Mouse (Mus musculus): ENCODE data around the gene Slc50a1.

The Slc50a1 gene

DNA sequence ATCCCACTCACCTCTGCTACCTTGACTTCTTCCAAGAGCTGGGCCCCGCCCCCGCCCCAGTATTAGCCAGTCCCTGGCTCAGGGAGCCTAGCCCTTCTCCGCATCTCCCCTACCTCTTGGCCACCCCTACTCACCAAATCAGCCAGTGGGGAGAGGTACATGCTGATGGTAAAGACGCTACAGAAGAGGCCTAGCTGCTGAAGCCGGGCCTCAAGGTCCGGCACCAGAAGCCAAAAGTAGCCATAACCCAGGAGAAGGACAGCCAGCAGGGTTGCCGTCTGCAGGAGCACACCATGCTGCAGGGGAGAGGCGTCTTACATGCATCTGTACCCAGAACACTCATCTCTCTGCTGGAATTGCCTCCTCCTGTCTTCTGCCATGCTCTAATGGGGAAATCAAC, 1.5 kb downstream of the Slc50a1 start:
- no peak for DNase-seq (ENCODE audit: low read depth, low spot score)

DNA sequence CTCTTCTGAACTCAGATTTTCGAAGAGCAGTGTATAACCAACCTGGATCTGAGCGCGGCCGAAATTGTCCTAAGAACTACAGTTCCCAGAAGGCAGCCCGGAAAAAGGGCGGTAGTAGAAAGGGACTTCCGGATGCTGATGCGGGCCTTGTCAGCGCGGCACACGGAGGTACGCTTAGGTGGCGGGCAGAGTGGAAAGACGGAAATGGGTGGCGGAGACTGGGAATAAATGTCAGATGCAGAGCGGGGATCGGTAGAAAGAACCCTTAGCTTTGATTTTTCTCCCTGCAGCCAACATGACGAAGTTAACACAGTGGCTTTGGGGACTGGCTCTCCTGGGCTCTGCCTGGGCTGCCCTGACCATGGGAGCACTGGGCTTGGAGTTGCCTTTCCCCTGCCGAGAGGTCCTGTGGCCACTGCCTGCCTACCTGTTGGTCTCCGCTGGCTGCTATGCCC, 3.9 kb downstream of the Slc50a1 start:
- peak; percentile 93 for DNase-seq (ENCODE audit: low read depth, low spot score)

DNA sequence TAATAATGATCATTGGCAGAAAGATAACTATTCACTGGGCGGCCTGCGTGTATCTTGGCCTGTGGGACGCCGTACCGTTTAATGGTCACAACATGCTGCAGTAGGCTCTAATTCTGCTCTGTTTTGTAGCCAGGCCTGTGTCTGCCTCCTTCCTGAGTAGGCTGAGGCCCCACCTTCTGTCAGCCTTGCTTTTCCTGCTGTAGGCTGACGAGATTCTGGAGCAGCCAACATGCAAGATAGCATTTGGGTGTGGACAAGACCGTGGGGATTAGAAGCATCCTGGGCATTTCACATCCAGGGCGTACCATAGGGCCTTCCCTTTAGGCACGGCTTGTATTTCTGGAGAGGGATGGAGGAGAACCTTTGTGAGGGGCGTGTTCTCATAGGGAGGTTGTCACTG, 8.0 kb downstream of the Slc50a1 start:
- DNase-seq (ENCODE audit: low read depth, low spot score), result no peak

DNA sequence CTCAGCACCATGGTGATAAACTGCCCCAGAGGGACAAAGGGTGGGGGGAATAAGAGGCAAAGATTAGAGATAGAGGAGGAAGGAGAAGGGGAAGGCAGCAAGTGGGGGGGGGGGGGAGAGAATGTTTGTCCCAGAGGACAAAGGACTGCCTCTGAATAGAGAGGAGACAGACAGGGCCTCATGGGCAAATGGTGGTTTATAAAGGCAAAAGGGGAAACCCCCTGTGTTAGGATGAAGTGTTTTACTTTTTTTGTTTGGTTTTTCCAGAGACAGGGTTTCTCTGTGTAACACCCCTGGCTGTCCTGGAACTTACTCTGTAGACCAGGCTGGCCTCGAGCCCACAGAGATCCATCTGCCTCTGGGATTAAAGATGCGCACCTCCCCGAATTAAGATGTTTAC, 10.2 kb downstream of the Slc50a1 start:
- no peak for DNase-seq (ENCODE audit: low read depth, low spot score)

DNA sequence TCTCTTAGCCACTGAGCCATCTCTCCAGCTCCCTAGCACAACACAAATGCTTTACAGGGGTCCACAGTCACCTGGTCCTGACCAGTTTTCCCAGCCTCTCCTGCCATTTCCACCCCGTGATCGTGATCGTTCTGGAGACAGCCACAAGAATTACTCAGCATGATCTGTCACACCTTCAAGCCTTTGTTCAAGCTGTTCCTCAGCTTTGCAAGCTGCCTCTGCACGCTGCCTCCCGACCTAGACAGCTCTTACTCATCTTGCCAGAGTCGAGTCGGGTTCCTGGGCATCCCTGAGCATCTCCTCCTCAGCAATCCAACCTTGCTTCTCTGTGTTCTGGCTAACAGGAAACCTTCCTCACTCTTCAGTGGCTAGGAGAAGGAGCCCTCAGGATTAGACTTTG, 11.3 kb downstream of the Slc50a1 start, which contains the start of gene Dpm3:
Gene Dpm3, plus strand, starts transcription at position 283 of the 400 bp plus-strand sequence.
- DNase-seq (ENCODE audit: low read depth, low spot score), result no peak

DNA sequence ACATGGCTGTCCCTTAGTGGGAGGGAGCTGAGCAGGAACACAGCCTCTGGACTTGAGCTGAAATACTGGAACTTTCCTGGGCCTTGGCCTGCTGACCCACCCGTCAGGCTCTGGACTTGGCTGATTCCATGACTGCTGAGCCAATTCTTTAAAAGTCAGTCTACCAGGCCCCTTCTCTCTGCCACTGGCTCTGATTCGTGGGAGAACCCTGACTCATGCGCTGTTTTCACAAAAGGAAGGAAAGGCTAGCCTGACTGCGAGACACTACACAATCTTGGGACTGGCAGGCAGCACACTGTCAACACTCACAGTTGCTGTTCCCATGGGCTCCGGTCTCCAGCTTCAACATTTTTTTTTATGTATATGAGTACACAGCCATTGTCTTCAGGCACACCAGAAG, 14.2 kb downstream of the Slc50a1 start:
- DNase-seq (ENCODE audit: low read depth, low spot score), result peak; percentile 61

DNA sequence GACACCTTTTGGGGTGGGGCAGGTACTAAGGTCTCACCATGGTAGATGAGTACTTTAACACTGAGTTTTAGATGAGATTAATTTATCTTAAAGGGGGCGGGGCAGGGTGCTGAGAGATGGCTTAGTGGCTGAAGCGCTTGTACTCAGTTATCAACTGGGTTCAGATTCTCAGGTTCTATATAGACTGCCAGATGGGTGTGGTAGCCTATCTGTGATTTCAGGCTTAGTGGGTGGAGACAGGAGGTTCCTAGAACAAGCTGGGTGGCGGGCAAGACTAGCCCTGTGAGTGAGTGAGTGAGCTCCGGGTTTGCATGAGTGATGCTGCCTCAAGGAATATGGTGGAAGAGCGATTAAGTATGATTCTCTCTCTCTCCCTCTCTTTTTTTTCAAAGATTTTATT, 15.4 kb downstream of the Slc50a1 start:
- no peak for DNase-seq (ENCODE audit: low read depth, low spot score)

DNA sequence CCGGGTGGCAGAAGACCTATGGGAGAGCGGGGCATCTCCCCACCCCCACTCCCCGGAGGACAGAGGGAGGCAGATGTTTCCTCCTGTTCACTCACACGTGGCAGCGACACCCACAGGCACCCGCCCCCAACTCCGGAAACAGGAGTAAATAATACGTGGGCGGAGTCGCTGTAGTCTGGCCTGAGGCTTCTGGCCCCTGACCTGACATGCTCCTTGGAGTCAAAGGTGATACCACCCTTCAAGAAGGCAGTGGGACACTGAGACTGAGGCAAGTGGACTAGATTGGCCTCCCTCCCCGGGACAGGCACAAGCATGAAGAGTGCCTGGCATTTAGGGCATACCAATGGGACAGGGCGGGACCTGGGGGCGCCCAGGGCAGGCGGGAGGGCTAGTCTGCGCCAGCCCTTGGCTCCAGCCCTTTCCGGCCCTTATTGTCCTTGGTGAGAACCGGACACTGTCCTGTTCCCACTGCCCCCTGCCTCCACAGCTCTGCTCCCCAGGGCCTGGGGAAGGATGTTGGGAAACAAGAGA, 18.9 kb downstream of the Slc50a1 start:
- no peak for DNase-seq (ENCODE audit: low read depth, low spot score)

DNA sequence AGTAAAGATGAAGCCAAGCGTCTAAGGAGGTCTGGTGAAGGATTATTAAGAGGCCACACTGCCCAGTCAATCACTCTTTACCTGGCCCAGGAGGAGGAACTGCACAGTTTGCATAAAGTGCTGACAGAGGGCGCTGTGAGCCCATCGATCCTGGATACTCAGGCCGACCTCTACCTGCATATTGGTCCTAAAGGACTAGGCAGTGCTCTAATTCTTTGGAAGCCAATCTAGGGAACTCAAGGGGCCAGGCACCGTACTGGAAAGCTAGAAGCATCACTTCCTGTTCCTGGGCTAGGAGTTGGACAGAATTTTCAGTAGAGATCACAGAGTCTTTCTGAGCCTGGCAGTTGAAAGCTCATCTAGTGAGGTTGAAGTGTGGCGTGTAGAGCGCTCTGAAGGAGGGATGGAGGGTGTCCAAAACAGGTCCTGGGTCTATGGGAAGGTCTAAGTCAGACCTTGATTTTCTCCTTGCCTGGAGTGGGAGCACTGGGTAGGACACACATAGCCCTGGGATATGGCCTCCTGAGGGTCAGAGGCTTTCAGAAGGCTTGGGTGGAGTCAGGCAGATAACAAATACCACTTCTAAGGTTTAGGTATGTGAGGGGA, 19.8 kb downstream of the Slc50a1 start:
- peak; percentile 65 for DNase-seq (ENCODE audit: low read depth, low spot score)

DNA sequence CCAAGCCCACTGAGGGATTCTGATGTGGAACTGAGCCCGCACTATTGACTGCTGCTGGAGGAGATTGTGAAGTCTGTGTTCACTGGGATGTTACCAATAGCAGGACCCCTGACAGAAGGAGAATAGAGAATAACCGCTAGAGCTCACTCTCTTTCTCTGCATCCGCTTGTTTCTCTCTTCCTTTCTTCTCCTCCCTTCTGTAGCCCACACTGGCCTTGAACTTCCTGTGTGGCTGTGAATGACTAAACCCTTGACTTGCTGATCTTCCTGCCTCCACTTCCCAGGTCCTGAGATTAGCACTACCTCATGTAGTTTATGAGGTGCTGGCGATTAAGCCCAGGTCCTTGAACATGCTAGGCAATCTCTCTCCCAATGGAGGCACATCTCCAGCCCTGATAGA, 22.9 kb downstream of the Slc50a1 start:
- DNase-seq (ENCODE audit: low read depth, low spot score), result no peak

DNA sequence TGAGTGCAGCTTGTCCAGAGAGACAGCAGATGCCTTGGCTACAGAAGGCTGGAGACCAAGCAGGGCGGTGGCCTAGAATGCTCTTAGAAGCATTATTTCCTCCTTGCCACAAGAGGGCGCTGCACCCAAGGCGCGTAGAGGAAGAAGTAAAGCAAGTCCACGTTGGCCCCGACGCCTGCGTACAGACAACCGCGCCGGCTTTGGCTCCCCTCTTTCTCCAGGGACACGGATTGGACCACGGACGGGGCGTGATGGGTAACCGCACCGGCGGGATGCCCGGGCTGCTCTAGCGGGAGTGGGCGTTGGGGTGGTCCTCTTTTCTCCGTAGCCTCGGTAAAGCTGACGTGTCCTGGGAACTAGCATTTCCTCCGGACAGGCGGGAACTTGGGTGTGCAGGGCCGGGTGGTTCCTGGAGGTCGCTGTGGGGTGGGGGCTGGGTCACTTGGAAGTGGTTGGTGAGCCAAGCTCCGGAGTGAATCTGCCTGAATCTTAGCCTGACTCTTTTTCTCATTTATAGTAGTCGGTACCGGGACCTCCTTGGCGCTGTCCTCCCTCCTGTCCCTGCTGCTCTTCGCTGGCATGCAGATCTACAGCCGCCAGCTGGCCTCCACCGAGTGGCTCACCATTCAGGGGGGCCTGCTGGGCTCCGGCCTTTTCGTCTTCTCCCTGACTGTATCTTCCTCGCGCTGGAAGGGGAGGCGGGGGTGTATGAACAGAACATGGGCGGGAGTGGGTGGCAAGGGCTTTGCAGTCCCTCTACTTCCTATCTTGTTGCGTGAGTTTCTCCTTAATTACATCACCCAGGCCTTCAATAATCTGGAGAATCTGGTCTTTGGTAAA, 23.9 kb downstream of the Slc50a1 start, which contains the start of gene Trim46:
Gene Trim46, minus strand, starts transcription at position 49 of the 840 bp plus-strand sequence.
- DNase-seq (ENCODE audit: low read depth, low spot score), result peak; percentile 96

DNA sequence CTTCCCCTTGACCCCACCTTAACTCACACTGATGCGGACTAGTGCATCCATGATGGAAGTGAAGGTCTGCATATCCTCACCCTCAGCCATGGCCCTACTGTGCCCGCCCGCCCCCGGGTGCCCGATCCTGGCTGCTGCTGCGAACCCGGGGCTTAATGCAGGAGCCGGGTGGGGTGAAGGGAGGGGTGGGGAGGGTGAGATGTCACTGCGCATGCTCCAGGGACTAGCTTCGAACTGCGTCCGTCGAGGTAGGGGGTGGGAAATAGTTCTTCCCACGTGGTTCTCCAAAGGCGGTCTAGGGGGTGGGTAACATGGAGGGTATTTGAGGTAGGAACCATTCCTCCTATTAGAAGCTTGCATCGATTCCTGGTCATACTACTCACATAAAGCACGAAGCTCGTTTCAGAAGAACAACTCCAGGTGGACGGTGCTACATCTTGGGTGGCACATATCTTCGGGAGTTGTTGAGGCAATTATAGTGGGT, 24.6 kb downstream of the Slc50a1 start, which contains the start of gene Krtcap2:
Gene Krtcap2, plus strand, starts transcription at position 279 of the 484 bp plus-strand sequence.
- peak; percentile 83 for DNase-seq (ENCODE audit: low read depth, low spot score)

DNA sequence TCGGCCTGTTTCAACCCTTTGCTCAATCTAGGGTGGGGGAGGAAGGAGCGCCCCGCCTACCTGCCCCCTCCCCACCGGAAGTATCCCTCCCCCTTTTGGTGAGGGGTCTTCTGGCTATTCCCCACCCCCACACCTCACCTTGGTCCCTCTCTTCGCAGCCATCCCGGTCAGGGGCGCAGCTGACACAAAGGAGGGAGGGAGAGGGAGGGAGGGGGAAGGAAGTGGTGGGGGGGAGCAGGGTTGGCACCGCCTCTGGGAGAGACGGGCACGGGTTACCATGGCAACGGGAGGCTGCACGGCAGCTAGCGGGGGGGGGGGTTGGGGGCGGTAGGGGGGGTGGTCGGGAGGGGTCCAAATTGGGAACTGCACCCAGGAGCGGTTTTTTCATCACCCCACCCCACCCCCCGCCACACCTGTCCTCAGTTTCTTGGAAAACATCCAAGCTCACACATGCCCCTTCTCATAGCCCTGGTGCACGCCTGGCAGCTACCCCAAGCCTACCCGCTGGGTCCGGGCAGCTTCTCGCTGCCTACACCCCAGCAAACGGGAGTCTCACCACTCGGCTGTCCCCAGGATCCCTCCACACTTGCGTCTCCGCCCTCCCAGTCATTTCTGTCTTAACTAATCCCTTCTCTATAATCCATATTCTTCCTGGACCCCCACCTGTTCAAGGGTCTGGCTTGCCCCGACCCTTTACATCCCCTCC, 25.2 kb downstream of the Slc50a1 start:
- DNase-seq (ENCODE audit: low read depth, low spot score), result no peak

DNA sequence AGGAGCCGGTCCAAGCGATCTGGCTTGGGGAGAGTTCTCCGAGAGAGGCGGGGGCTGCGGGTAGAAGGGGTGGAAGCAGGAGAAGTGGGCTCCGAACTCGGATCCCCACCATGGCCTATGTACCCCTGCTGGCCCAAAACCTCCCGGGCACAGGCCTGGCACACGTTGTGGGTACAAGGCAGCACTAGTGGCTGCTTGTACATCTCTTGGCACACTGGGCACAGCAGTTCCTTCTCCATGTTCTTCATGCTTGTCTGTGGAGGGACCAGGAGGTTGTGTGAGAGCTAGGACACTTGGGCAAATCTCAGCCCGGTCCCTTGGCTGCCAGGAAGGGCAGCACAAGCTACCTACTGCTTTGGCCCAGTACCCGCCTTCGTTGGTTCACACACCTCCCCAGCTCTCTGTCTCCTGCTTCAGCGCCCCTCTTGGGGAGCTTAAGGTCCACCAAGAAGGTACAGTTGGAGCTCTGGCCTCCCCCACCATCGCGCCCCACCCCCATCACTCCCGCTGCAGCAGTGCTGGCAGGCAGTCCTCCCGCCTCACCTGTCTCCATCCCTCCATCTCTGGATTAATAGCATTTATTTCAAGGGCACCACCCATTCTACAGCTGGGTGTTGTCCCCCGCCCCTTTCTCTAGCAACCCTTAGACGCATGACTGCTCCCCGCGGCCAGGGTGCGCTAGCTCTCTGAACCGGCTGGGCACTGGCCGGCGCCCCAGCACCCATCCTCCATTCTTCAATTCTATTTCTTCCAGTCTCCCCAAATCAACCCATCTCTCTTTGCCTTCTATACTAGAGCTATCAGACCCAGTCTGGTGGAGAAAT, 26.0 kb downstream of the Slc50a1 start:
- DNase-seq (ENCODE audit: low read depth, low spot score), result peak; percentile 52

DNA sequence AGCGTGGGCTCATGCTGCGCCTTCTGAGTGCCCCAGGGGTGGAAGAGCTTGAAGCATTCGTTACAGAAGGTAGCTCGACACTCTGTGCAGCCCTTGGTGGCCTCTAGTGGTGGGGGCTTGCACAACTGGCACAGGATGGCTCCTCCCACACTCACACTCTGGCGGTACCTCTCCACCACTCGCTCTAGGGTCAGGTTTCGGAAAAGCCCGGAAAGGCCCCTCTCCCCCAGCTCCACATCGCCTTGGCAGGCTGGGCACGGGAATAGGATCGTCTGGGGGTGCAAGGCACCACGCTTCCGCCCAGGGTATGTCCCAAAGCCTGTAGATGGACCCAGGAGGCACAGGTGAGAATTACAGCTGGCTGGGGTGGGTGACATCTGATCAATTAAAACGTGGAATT, 26.8 kb downstream of the Slc50a1 start:
- peak; percentile 46 for DNase-seq (ENCODE audit: low read depth, low spot score)

DNA sequence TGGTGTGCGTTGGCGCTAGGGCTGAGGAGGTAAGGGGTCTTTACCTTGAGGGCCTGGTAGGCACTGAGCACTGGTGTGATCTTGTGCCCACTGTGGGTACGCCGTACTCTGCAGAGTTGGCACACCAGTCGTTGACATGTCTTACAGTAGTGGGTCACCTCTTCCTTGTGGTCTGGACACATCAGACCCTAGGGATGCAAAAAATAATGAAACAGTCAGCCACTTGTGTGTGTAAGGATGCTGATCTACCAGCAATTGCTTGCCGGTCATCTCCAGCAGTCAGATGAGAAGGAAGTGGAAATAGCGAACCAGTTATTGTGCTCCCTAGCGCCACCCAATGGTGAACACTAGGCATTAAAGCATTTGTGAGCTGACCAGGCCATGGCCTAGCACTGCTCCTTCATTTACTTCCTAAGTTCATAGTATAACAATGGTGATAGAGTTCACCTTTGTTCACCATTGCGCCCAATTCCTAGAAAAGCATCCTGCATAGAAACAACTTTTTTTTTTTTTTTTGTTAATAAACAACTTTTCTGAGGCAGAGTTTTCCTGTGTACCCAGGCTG, 28.0 kb downstream of the Slc50a1 start:
- DNase-seq (ENCODE audit: low read depth, low spot score), result peak; percentile 75

DNA sequence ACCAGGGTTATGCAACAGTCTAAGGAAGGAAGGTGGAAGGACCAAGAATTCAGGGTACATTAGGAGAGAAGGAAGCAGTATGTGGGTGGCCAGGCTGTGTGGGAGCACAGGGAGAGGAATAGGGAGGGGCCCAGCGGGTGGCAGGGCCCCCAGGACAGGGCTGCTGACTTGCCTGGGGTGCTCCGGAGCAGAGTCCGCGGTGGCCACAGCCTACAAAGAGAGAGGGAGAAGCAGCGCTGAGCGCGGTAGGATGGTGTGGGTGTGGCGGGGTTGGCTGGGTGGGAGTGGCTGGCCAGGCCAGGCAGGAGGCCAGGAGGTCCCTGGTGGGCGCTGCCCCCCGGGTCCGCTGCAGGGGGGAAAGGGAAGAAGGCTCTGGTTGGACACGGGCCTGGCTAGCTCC, 31.9 kb downstream of the Slc50a1 start:
- no peak for DNase-seq (ENCODE audit: low read depth, low spot score)

DNA sequence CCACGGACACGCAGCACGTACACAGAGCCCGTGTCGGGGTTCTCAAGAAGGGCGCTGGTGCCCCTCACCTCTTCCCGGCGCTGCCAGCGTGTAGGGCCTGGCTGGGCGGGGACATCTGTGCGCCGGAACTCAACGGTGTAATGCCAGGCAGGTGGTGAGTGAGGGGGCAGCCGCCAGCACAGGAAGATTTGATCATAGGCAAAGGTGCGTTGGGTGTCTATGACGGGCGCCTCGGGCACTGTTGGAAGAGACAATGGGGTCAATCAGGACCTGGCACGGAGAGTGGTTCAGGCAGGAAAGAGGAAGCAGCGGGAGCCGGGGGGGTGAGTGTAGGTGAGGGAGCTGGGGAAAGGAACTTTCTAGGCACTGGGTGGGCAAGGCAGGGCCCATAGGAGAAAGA, 32.7 kb downstream of the Slc50a1 start:
- no peak for DNase-seq (ENCODE audit: low read depth, low spot score)

DNA sequence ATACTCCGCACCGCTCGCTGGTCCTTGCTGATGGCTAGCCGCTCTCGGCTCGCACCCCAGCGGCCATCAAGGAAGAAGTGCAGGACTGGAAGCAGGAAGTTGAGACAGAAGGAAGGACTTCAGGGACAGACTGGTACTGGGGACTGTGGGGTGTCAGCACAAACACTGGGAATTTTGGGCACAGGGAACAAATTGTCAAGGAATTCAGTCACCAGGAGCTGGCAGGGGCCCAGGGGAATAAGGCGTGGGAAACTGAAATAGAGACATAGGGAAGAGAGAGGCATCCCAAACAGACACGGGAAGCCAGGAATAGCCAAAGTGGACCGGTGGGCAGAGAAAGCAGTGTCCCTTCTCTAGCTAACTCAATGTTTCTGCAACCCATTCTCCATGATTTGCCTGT, 33.9 kb downstream of the Slc50a1 start:
- DNase-seq (ENCODE audit: low read depth, low spot score), result no peak

DNA sequence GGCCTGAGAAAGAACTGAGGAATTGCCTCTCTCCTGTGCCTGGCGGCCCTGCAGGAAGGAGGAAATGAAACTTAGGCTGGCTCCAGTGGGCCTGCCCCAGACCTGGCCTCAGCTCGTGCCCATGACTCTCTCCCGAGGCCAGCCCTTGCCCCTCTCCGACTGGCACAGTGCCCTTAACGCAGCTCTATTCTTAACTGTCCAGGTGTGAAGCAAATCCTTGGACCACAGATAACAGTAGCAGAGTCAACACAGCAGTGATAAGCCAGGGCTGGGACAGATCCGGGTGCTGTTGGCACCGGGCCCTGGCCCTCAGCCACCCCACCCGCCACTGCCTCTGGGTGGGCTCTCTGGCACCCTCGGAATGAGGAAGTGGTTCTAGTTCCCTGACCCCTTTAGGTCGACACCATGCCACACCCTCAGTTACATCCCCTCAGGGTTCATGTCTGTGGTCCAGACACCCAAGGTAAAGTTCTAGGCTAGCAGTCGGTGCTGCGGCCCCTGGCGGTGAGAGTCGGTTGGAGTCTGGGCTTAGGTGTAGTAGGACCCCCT, 36.7 kb downstream of the Slc50a1 start:
- DNase-seq (ENCODE audit: low read depth, low spot score), result no peak
